Mouse (Mus musculus): ENCODE measurements around the gene Ephx1. TPM values are rescaled to one million over a fixed set of nuclear protein-coding genes. Genes with fewer than 3 reads are reported as not detected.

The Ephx1 gene
- polyA plus RNA-seq, 1 experiment from 2014 or later, result 3.5 TPM

DNA sequence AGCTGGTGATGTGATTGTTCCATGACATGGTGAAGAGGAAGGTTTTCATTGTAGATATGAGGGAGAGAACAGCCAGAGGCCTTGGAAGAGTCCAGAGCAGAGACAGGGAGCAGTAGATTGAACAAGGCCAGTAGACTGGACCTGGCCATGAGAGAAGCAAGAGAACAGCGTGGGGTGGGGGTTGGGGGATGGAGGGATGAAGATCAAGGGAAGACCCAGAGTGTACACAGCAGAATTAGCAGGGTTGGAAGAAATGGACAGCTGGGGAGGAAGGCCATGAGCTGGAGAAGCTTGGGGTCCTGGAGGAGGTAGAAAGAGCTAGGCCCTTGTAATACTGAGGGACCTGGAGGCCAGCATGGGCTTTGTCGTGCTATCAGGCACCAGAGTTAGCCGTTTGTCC is 8.3 kb downstream of the Ephx1 start:
- Histone ChIP-seq H3K36me3 (no peaks in the 10 kb centered on the region), H3K27me3 (peaks cover 33% of the 10 kb centered on the region), H3K4me3 (replicated peaks) (no peak overlapping the region), H3K4me2 (no peak overlapping the region), H3K27ac (no peak overlapping the region), H3K4me1 (replicated peaks) (peaks cover 31% of the 10 kb centered on the region), H3K9me3 (replicated peaks) (no peaks in the 10 kb centered on the region), H3K9ac (no peak overlapping the region)
- ATAC-seq (ENCODE audit: low read depth) (no peak), DNase-seq (no peak)
- WGBS (ENCODE audit: insufficient replicate concordance), result 60% methylated on average over 3 of the region's 3 CpGs

DNA sequence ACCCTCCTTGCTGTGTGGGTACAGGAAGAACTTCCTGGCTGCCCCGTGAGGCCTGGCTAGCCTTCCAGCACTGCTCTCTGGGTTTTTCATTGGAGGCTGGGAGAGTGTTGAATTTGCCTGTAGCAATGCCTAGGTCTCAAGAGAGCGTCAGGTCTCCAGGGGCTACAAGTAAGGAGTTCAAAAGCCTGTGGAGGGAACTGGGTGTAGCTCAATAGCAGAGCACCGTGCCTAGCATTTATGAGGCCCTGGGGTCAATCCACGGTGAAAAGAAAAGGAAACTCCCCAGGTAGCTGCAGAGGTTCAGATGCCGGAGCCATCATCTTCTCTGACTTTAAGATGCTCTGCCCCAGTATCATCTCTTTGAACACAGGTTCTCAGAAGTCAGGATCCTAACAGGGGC is 9.1 kb downstream of the Ephx1 start:
- Histone ChIP-seq H3K4me2 (no peak overlapping the region), H3K9ac (no peak overlapping the region), H3K27me3 (peaks cover 25% of the 10 kb centered on the region), H3K27ac (no peak overlapping the region), H3K4me1 (replicated peaks) (peaks cover 22% of the 10 kb centered on the region), H3K9me3 (replicated peaks) (no peaks in the 10 kb centered on the region), H3K36me3 (no peaks in the 10 kb centered on the region), H3K4me3 (replicated peaks) (no peak overlapping the region)
- ATAC-seq (ENCODE audit: low read depth) (no peak), DNase-seq (no peak)
- 62% methylated on average over 5 of the region's 5 CpGs for WGBS (ENCODE audit: insufficient replicate concordance)

DNA sequence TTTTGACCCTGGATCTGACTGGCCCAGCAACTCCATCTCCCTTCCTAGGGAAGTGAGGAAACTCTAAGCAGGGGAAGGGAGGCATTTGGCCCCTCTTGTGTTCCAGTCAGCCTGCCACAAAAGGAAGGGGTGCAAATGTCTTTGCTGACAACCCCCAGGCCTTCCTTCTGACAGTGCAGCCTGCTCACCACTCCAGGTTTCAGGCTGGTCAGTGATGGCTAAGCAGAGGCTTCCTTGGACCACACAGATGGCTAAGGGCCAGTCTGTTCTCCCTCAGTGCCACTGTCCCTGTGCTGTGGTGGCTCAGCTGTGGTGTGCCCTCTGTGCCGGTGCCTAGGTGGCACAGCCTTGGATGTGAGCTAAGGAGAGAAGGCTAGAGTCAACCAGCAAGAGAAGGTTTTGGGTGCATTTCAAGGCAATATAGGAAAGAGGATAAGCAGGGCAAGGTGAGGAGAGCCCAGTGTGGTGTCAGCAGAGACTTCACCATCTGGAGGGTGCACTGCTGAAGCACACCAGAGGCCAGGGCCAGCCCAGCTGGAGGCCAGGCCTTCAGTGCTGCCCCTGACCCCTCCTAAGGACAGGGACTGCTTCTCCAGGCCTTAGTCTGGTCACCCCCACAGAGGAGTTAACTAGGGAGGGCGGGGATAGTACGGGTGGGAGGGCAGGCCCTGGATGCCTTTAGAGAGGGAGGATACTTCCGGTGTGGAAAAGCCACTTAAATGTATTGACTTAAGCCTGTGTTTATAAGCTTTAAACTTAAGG is 10.4 kb downstream of the Ephx1 start:
- Histone ChIP-seq H3K4me2 (no peak overlapping the region), H3K4me1 (replicated peaks) (peaks cover 12% of the 10 kb centered on the region), H3K9me3 (replicated peaks) (no peaks in the 10 kb centered on the region), H3K4me3 (replicated peaks) (no peak overlapping the region), H3K36me3 (no peaks in the 10 kb centered on the region), H3K27me3 (peaks cover 14% of the 10 kb centered on the region), H3K9ac (no peak overlapping the region), H3K27ac (no peak overlapping the region)
- DNase-seq (no peak), ATAC-seq (ENCODE audit: low read depth) (peak; percentile 17; the same call in 1 of the 2 replicates)
- WGBS (ENCODE audit: insufficient replicate concordance), result 68% methylated on average over 4 of the region's 4 CpGs

DNA sequence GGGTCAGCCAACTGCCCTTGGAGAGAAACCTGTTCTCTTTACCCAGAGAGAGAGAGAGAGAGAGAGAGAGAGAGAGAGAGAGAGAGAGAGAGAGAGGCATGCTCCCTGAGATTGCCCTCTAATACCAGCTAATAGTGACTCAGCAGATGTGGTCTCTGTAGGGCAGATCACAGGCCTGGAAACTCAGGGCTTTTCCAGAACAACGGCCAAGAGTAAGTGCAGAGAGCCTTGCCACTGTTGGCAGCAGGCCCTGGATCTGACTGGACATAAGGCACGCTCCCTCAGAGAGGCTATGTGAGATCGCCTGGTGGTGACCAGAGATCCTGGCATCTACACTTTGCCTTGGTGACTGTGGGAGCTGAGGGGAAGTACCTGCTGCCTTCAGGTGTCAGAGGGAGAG is 10.9 kb downstream of the Ephx1 start:
- no peak overlapping the region for H3K4me3 ChIP-seq (replicated peaks)
- H3K27me3 ChIP-seq, result peaks cover 9% of the 10 kb centered on the region
- ATAC-seq (ENCODE audit: low read depth), result no peak
- WGBS (ENCODE audit: insufficient replicate concordance), result 64% methylated on average over 3 of the region's 3 CpGs
- H3K36me3 ChIP-seq, result no peaks in the 10 kb centered on the region
- no peak for DNase-seq
- peaks cover 14% of the 10 kb centered on the region for H3K4me1 ChIP-seq (replicated peaks)
- H3K9me3 ChIP-seq (replicated peaks), result no peaks in the 10 kb centered on the region
- no peak overlapping the region for H3K4me2 ChIP-seq
- no peak overlapping the region for H3K27ac ChIP-seq
- no peak overlapping the region for H3K9ac ChIP-seq

DNA sequence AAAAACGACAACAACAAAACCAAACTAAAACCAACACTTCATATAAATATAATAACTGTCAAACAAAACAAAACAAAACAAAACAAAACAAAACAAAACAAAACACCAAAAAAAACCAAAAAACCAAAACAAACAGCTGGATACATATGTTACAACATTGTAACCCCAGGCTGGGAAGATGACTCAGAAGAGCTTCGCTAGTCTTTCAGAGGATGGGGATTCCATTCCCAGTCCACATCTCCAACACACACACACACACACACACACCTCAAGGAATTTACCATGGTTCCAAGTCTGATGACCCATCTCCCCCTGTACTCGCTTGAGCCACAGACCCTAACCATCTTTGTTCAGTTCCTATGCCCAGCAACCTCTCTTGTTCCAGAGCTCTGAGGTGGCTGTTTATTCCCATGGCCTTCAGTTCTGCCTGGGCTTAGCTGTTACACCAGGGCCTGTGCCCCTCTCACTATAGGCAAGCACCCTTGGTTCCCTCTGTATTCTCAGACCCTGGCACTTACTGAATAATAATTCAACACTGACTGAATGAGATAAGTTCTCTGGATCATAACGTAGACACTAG is 11.6 kb downstream of the Ephx1 start:
- H3K36me3 ChIP-seq, result no peaks in the 10 kb centered on the region
- peaks cover 14% of the 10 kb centered on the region for H3K4me1 ChIP-seq (replicated peaks)
- H3K9me3 ChIP-seq (replicated peaks), result no peaks in the 10 kb centered on the region
- H3K27ac ChIP-seq, result no peak overlapping the region
- no peak overlapping the region for H3K9ac ChIP-seq
- H3K4me2 ChIP-seq, result no peak overlapping the region
- ATAC-seq (ENCODE audit: low read depth) (no peak), DNase-seq (no peak)
- no peak overlapping the region for H3K4me3 ChIP-seq (replicated peaks)
- WGBS (ENCODE audit: insufficient replicate concordance), result 62% methylated on average over 4 of the region's 4 CpGs
- peaks cover 7% of the 10 kb centered on the region; the same call in 1 of the 2 replicates for H3K27me3 ChIP-seq

DNA sequence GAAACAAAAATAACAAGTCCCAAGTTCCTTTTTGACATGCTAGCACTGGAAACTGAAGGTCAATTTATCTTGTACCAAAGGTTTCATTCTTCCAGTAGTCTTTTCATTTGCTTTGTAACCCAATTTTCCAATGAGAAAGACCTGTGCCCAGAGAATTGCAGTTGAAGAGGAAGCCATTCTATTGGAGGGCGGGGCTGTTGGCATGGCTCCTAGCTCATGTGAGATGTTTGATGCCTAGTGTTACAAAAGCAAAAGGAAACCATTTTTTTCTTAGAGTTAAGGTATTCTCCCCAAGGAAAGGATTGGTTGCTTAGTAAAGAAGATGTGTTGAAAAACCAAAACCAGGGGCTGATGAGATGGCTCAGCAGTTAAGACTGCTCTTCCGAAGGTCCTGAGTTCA is 12.4 kb downstream of the Ephx1 start:
- DNase-seq, result no peak
- no peaks in the 10 kb centered on the region for H3K36me3 ChIP-seq
- ATAC-seq (ENCODE audit: low read depth), result no peak
- 87% methylated on average over 2 of the region's 2 CpGs for WGBS (ENCODE audit: insufficient replicate concordance)
- no peak overlapping the region for H3K9ac ChIP-seq
- H3K4me2 ChIP-seq, result no peak overlapping the region
- H3K27me3 ChIP-seq, result peaks cover 4% of the 10 kb centered on the region; the same call in 1 of the 2 replicates
- no peaks in the 10 kb centered on the region for H3K9me3 ChIP-seq (replicated peaks)
- H3K4me1 ChIP-seq (replicated peaks), result peaks cover 14% of the 10 kb centered on the region
- H3K27ac ChIP-seq, result no peak overlapping the region
- H3K4me3 ChIP-seq (replicated peaks), result no peak overlapping the region

DNA sequence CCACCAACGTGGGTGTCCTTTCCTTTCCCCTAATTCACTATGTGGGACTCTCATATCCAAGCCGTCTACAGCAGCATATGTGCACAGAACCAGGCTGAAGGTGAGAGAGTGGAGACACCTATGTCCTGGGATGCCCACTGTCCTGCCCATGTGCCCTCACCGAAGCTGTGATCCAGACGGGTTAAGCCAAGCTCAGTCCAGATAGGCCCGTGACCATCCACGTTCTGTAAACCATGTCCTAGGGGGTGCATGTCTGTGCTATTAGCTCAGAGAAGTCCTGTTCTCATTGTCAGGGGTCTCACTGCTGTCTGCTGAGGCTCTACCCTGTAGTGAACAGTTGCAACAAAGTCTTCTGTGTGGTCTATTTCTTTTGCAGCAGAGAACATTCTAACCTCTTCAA is 12.9 kb downstream of the Ephx1 start:
- Histone ChIP-seq H3K36me3 (no peaks in the 10 kb centered on the region), H3K4me3 (replicated peaks) (no peak overlapping the region), H3K9ac (no peak overlapping the region), H3K27ac (no peak overlapping the region), H3K9me3 (replicated peaks) (no peaks in the 10 kb centered on the region), H3K4me2 (no peak overlapping the region), H3K4me1 (replicated peaks) (peaks cover 14% of the 10 kb centered on the region), H3K27me3 (peaks cover 4% of the 10 kb centered on the region; the same call in 1 of the 2 replicates)
- WGBS (ENCODE audit: insufficient replicate concordance), result 75% methylated on average over 6 of the region's 6 CpGs
- ATAC-seq (ENCODE audit: low read depth), result no peak
- DNase-seq, result no peak

DNA sequence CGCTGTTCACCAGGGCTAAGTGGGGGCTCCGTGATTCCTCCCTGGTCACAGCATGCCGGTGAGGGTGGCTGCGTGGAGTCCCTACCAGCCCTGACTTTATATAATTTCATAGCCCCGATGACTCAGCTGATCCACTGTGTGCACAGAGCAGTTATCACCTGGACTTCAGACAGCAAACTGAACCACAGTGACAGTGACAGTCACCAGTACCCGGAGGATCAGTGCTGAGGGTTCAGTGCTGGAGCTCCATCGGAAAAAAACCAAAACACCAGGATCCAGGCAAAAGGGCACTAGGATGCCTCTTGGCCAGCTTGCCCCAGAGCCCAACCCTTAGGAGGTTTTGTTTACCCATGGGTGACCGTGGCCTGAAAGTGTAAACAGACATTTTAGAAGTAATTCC is 15.4 kb downstream of the Ephx1 start:
- Histone ChIP-seq H3K9me3 (replicated peaks) (no peaks in the 10 kb centered on the region), H3K4me1 (replicated peaks) (peaks cover 13% of the 10 kb centered on the region), H3K9ac (no peak overlapping the region), H3K27me3 (no peaks in the 10 kb centered on the region), H3K27ac (peak overlapping the region; percentile 13; the same call in 1 of the 2 replicates), H3K4me2 (no peak overlapping the region), H3K4me3 (replicated peaks) (no peak overlapping the region), H3K36me3 (no peaks in the 10 kb centered on the region)
- ATAC-seq (ENCODE audit: low read depth), result peak; percentile 50
- 58% methylated on average over 8 of the region's 8 CpGs for WGBS (ENCODE audit: insufficient replicate concordance)
- DNase-seq, result no peak

DNA sequence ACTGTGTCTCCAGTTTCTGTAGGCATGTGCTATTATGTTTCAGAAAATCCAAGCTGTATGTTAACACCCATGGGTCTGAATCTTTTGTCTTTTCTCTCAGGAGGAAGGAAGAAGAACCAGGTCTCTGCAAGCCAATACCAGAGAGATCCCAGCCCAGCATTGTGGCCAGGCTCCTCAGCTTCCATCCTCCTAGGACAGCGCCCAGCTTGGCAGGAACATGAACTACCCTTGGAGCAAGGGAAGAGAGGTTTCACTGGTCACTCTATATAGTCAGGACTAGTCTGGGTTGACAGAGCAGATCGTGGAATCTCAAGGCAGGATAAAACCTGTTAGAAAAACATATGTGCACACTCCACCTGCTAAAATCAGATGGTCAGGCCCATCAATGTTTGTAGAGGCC is 16.9 kb downstream of the Ephx1 start:
- no peak overlapping the region for H3K4me2 ChIP-seq
- H3K9ac ChIP-seq, result no peak overlapping the region
- H3K36me3 ChIP-seq, result no peaks in the 10 kb centered on the region
- no peak overlapping the region for H3K27ac ChIP-seq
- H3K9me3 ChIP-seq (replicated peaks), result no peaks in the 10 kb centered on the region
- 53% methylated on average over 2 of the region's 2 CpGs for WGBS (ENCODE audit: insufficient replicate concordance)
- ATAC-seq (ENCODE audit: low read depth) (no peak), DNase-seq (no peak)
- H3K27me3 ChIP-seq, result no peaks in the 10 kb centered on the region
- H3K4me3 ChIP-seq (replicated peaks), result no peak overlapping the region
- H3K4me1 ChIP-seq (replicated peaks), result 0 out of 2 replicates have a peak, but pooled peaks cover 6% of the 10 kb centered on the region

DNA sequence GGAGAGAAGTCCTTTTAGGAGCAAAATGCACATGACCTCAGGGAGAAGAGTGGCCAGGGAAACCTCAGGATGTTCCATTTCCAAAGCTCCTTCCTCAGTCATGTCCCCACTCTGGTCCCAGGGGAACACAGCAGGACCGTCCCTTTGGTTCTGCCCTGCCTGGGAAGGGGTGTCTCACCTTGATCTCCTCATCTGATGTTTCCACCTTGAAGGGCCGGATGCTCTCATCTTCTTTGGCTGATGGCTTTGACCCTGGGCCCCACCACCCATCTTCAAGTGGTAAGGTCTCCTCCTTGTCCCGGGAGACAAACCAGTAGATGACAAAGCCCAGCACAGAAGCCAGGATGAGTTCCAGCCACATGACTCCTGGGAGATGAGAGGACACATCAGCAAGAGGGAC is 19.1 kb downstream of the Ephx1 start:
- 59% methylated on average over 3 of the region's 3 CpGs for WGBS (ENCODE audit: insufficient replicate concordance)
- H3K9ac ChIP-seq, result no peak overlapping the region
- H3K4me3 ChIP-seq (replicated peaks), result no peak overlapping the region
- H3K27me3 ChIP-seq, result no peaks in the 10 kb centered on the region
- no peak overlapping the region for H3K27ac ChIP-seq
- H3K4me2 ChIP-seq, result no peak overlapping the region
- no peak for ATAC-seq (ENCODE audit: low read depth)
- no peak for DNase-seq
- no peaks in the 10 kb centered on the region for H3K36me3 ChIP-seq
- H3K9me3 ChIP-seq (replicated peaks), result no peaks in the 10 kb centered on the region
- 0 out of 2 replicates have a peak, but pooled peaks cover 6% of the 10 kb centered on the region for H3K4me1 ChIP-seq (replicated peaks)

DNA sequence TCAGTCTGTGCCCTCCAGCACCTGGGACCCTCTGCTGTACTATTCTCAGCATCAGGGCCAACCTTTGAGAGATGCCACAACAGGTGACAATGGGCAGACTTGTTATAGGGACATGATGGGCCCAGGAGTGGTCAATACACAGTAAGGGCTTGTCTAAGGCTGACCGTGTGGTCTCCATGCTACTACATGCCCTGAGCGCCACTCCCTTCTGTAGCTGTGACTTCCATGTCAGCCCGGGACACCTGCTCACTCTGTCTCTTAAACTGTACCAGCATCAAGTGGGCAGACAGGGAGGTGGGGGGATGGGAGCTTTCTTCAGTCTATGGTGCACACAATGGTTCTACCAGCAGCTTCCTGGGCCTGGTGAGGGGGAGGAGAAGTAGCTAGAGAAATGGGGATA is 19.5 kb downstream of the Ephx1 start:
- no peaks in the 10 kb centered on the region for H3K27me3 ChIP-seq
- H3K36me3 ChIP-seq, result no peaks in the 10 kb centered on the region
- H3K27ac ChIP-seq, result no peak overlapping the region
- DNase-seq (no peak), ATAC-seq (ENCODE audit: low read depth) (no peak)
- no peaks in the 10 kb centered on the region for H3K9me3 ChIP-seq (replicated peaks)
- no peak overlapping the region for H3K9ac ChIP-seq
- 0 out of 2 replicates have a peak, but pooled peaks cover 6% of the 10 kb centered on the region for H3K4me1 ChIP-seq (replicated peaks)
- WGBS (ENCODE audit: insufficient replicate concordance), result 72% methylated on average over 3 of the region's 3 CpGs
- H3K4me3 ChIP-seq (replicated peaks), result no peak overlapping the region
- no peak overlapping the region for H3K4me2 ChIP-seq

Measured in liver, embryonic 13.5 days (tissue).